Mouse (Mus musculus) testis, postnatal 10 days (tissue): ENCODE data around the gene Clptm1l.

Source experiments
- DNase-seq: peaks from one replicate; pipeline ENCODE4 v3.0.0; 2021; ENCODE audit warnings: low spot score

Gene Clptm1l

DNA sequence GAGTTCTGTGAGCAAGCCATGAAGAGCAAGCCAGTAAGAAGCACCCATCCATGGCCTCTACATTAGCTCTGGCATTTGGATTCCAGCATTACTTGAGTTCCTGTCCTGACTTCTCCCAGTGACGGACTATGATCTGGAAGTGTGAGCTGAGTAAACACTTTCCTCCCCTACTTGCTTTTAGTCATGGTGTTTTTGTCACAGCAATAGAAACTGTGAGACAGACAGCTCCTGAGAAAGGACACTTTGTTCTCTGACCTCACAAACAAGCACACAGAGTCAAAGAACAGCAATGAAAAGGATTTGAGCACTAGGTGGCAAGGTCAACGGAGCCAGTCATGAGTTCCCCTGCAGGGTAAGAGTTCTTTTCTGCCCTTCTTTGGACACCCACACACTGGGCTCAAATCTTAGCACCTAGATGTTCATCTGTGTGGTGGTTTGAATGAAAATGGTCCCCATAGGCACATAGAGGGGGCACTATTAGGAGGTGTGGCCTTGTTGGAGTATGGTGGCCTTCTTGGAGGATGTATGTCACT is 56.4 kb downstream of the Clptm1l start:
- DNase-seq = no peak
